Mouse (Mus musculus): ENCODE measurements at regions not wholly inside any gene's neighbourhood (a gene's known extent, or its start where the extent isn't known, plus 50 kb on each side); places are given as distances from the start of the nearest gene placed in this dataset.

- no peak for TF ChIP-seq ZC3H11A (IDR thresholded peaks at IDR 0.05; ENCODE audit: low read depth, low read length)
- TF ChIP-seq TCF12 (IDR thresholded peaks at IDR 0.05; ENCODE audit: low read depth, low read length), result no peak
- no peak for TF ChIP-seq GABPA (IDR thresholded peaks at IDR 0.05; ENCODE audit: insufficient replicate concordance, low read depth, low read length)
- no peak for TF ChIP-seq CHD1 (IDR thresholded peaks at IDR 0.05; ENCODE audit: low read depth, low read length)
- no peak for TF ChIP-seq MXI1 (IDR thresholded peaks at IDR 0.05; ENCODE audit: low read depth, low read length)
- TF ChIP-seq SMC3 (IDR thresholded peaks at IDR 0.05; ENCODE audit: low read depth, low read length), result no peak
- no peak for TF ChIP-seq UBTF (IDR thresholded peaks at IDR 0.05; ENCODE audit: low read depth, low read length)
- TF ChIP-seq E2F4 (IDR thresholded peaks at IDR 0.05; ENCODE audit: insufficient replicate concordance, low read depth, low read length), result no peak
- TF ChIP-seq ZNF384 (IDR thresholded peaks at IDR 0.05; ENCODE audit: low read depth, low read length), result no peak
- TF ChIP-seq ZMIZ1 (IDR thresholded peaks at IDR 0.05; ENCODE audit: low read depth, low read length), result no peak
- TF ChIP-seq USF2 (conservative IDR thresholded peaks at IDR 0.05; ENCODE audit: low read depth, low read length), result no peak
- no peak for TF ChIP-seq EP300 (IDR thresholded peaks at IDR 0.05; ENCODE audit: low read length)
- TF ChIP-seq KAT2A (IDR thresholded peaks at IDR 0.05; ENCODE audit: insufficient replicate concordance, low read length), result no peak
- no peak for TF ChIP-seq USF1 (IDR thresholded peaks at IDR 0.05; ENCODE audit: low read depth, low read length)
- Histone ChIP-seq H3K79me2 (replicated peaks; ENCODE audit: control insufficient read depth, extremely low read depth, insufficient read depth, poor library complexity, severe bottlenecking) (no peaks in the 10 kb centered on the region), H3K4me2 (ENCODE audit: insufficient read depth, low read depth, poor library complexity, severe bottlenecking) (no peak overlapping the region), H3K9me3 (replicated peaks; ENCODE audit: low read length) (no peaks in the 10 kb centered on the region), H3K27me3 (replicated peaks) (no peaks in the 10 kb centered on the region), H3K27ac (ENCODE audit: insufficient read depth, low read depth) (no peak overlapping the region), H3K4me3 (replicated peaks in 1 of 3; ENCODE audit: low read depth in 2 of 3, low read length in 2 of 3, poor library complexity in 1 of 3) (no peak overlapping the region), H3K36me3 (replicated peaks in 1 of 2; ENCODE audit: control insufficient read depth in 1 of 2, insufficient read depth in 1 of 2, low read length in 1 of 2) (no peaks in the 10 kb centered on the region), H3K9ac (ENCODE audit: insufficient read depth, low read depth) (no peak overlapping the region), H3K4me1 (ENCODE audit: control insufficient read depth in 1 of 2, insufficient read depth in 2 of 2) (no peaks in the 10 kb centered on the region)
- in situ Hi-C loops (cut with MboI; ENCODE audit: low pct_ligation_motif_present, low pct_unique_long_range_greater_than_20kb, low sequenced_read_pairs), result no loop called here
- no peak for DNase-seq (ENCODE audit: extremely low read depth)
- dilution Hi-C loops (cut with MboI; ENCODE audit: extremely low pct_ligation_motif_present, extremely low pct_unique_long_range_greater_than_20kb, low sequenced_read_pairs), result no loop called here
Observed at GRCm38 (mm10) chr5:51829020-51829419, 261.5 kb upstream of the Ppargc1a start.

- Histone ChIP-seq H3K4me3 (replicated peaks in 1 of 3; ENCODE audit: low read depth in 2 of 3, low read length in 2 of 3, poor library complexity in 1 of 3) (no peak overlapping the region), H3K4me1 (ENCODE audit: control insufficient read depth in 1 of 2, insufficient read depth in 2 of 2) (no peaks in the 10 kb centered on the region), H3K36me3 (replicated peaks in 1 of 2; ENCODE audit: control insufficient read depth in 1 of 2, insufficient read depth in 1 of 2, low read length in 1 of 2) (no peaks in the 10 kb centered on the region), H3K27ac (ENCODE audit: insufficient read depth, low read depth) (no peak overlapping the region), H3K9ac (ENCODE audit: insufficient read depth, low read depth) (no peak overlapping the region), H3K79me2 (replicated peaks; ENCODE audit: control insufficient read depth, extremely low read depth, insufficient read depth, poor library complexity, severe bottlenecking) (no peaks in the 10 kb centered on the region), H3K27me3 (replicated peaks) (no peaks in the 10 kb centered on the region), H3K9me3 (replicated peaks; ENCODE audit: low read length) (no peaks in the 10 kb centered on the region), H3K4me2 (ENCODE audit: insufficient read depth, low read depth, poor library complexity, severe bottlenecking) (no peak overlapping the region)
- TF ChIP-seq USF1 (IDR thresholded peaks at IDR 0.05; ENCODE audit: low read depth, low read length) (no peak), TBP (conservative IDR thresholded peaks at IDR 0.05; ENCODE audit: low read depth, low read length) (no peak), ZKSCAN1 (IDR thresholded peaks at IDR 0.05; ENCODE audit: borderline replicate concordance, low read depth, low read length) (no peak), POLR2AphosphoS2 (IDR thresholded peaks at IDR 0.05; ENCODE audit: low read depth, low read length) (no peak), NELFE (IDR thresholded peaks at IDR 0.05; ENCODE audit: low read depth, low read length) (no peak), MEF2A (IDR thresholded peaks at IDR 0.05; ENCODE audit: borderline replicate concordance, low read depth, low read length) (no peak), MAZ (IDR thresholded peaks at IDR 0.05; ENCODE audit: low read depth, low read length) (no peak), EP300 (IDR thresholded peaks at IDR 0.05; ENCODE audit: low read length) (no peak), ZMIZ1 (IDR thresholded peaks at IDR 0.05; ENCODE audit: low read depth, low read length) (no peak), MAFK (IDR thresholded peaks at IDR 0.05; ENCODE audit: insufficient replicate concordance, low read length) (no peak), SMC3 (IDR thresholded peaks at IDR 0.05; ENCODE audit: low read depth, low read length) (no peak), CTCF (conservative IDR thresholded peaks at IDR 0.05 in 1 of 2, IDR thresholded peaks at IDR 0.05 in 1 of 2; ENCODE audit: low read depth in 2 of 2, low read length in 2 of 2) (no peak), ZNF384 (IDR thresholded peaks at IDR 0.05; ENCODE audit: low read depth, low read length) (no peak), TCF12 (IDR thresholded peaks at IDR 0.05; ENCODE audit: low read depth, low read length) (no peak), MYC (IDR thresholded peaks at IDR 0.05; ENCODE audit: low read depth, low read length) (no peak), BHLHE40 (IDR thresholded peaks at IDR 0.05; ENCODE audit: low read depth, low read length) (no peak), CHD1 (IDR thresholded peaks at IDR 0.05; ENCODE audit: low read depth, low read length) (no peak), GABPA (IDR thresholded peaks at IDR 0.05; ENCODE audit: insufficient replicate concordance, low read depth, low read length) (no peak)
- dilution Hi-C loops (cut with MboI; ENCODE audit: extremely low pct_ligation_motif_present, extremely low pct_unique_long_range_greater_than_20kb, low sequenced_read_pairs) (no loop called here), in situ Hi-C loops (cut with MboI; ENCODE audit: low pct_ligation_motif_present, low pct_unique_long_range_greater_than_20kb, low sequenced_read_pairs) (no loop called here)
- DNase-seq (ENCODE audit: extremely low read depth), result no peak
Observed at GRCm38 (mm10) chr5:51826269-51826668, 258.7 kb upstream of the Ppargc1a start.
